Mouse (Mus musculus) E14TG2a.4 (cell line): ENCODE results near the gene Nptxr.

Source experiments
- H3K27me3 ChIP-seq: 2 replicates; pipeline ENCODE4 v1.6.1; 2014; ENCODE audit warnings: low read length, control low read depth; ENCODE audit not compliant: insufficient read depth
- H3K36me3 ChIP-seq: 2 replicates; pipeline ENCODE4 v1.6.1; 2014; ENCODE audit warnings: low read length, control low read depth; ENCODE audit not compliant: insufficient read depth
- H3K4me1 ChIP-seq: replicated peaks from 2 replicates; pipeline ENCODE4 v1.6.1; 2014; ENCODE audit warnings: low read depth, low read length, control low read depth
- H3K4me3 ChIP-seq: replicated peaks from 2 replicates; pipeline ENCODE4 v1.5.1; 2014; ENCODE audit warnings: mild to moderate bottlenecking, low read length
- H3K9me3 ChIP-seq: 2 replicates; pipeline ENCODE4 v1.6.1; 2014; ENCODE audit warnings: low read length, control low read depth
- CTCF ChIP-seq: conservative IDR thresholded peaks from 2 replicates; pipeline ENCODE4 v1.5.1; 2014; ENCODE audit warnings: low read length
- NANOG ChIP-seq: IDR thresholded peaks from 2 replicates; pipeline ENCODE4 v1.6.1; 2014; ENCODE audit warnings: borderline replicate concordance, low read length, mixed read lengths
- POU5F1 ChIP-seq: IDR thresholded peaks from 2 replicates; pipeline ENCODE4 v1.6.1; 2014; ENCODE audit warnings: low read length, borderline replicate concordance

The Nptxr gene

DNA sequence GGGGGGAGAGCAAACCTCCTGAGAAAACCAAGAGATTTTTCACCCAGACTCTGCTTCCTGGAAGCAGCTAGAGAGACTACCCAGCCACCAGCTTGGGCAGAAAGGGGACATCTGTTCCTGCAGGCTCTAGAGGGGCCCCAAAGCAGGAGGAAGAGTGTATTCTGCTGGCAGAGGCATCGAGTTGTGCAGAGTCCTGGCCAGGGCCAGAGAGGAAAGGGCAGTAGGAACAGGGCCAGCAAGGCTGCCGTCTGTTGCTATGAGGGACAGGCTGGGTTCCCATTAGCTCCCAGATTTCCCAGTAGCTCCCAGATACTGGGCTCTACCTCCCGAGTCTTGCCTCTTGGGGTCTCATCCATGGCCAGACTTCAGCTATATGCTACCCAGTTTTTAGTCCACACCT, 5.5 kb upstream of the Nptxr start:
- Histone ChIP-seq H3K4me1 (peaks cover 15% of the 10 kb centered on the region), H3K9me3 (no peaks in the 10 kb centered on the region), H3K4me3 (no peak overlapping the region), H3K27me3 (peaks cover 90% of the 10 kb centered on the region), H3K36me3 (no peaks in the 10 kb centered on the region)
- TF ChIP-seq CTCF = no peak; the same call in 1 of the 2 replicates
- TF ChIP-seq NANOG = no peak
- TF ChIP-seq POU5F1 = no peak

GRCm38 (mm10) chr15:79808658-79809057, 4.1 kb upstream of the Nptxr start:
- no peak for TF ChIP-seq POU5F1
- TF ChIP-seq CTCF = no peak
- TF ChIP-seq NANOG = no peak
- Histone ChIP-seq H3K27me3 (peaks cover 87% of the 10 kb centered on the region), H3K4me1 (peaks cover 16% of the 10 kb centered on the region), H3K4me3 (no peak overlapping the region), H3K9me3 (no peaks in the 10 kb centered on the region), H3K36me3 (no peaks in the 10 kb centered on the region)

GRCm38 (mm10) chr15:79808114-79808513, 3.5 kb upstream of the Nptxr start:
- Histone ChIP-seq H3K27me3 (peaks cover 87% of the 10 kb centered on the region), H3K4me3 (no peak overlapping the region), H3K36me3 (no peaks in the 10 kb centered on the region), H3K9me3 (no peaks in the 10 kb centered on the region), H3K4me1 (peaks cover 18% of the 10 kb centered on the region)
- TF ChIP-seq NANOG (no peak), CTCF (peak; percentile 76), POU5F1 (0 out of 2 replicates have a peak, but pooled peaks have one; percentile 22)

DNA sequence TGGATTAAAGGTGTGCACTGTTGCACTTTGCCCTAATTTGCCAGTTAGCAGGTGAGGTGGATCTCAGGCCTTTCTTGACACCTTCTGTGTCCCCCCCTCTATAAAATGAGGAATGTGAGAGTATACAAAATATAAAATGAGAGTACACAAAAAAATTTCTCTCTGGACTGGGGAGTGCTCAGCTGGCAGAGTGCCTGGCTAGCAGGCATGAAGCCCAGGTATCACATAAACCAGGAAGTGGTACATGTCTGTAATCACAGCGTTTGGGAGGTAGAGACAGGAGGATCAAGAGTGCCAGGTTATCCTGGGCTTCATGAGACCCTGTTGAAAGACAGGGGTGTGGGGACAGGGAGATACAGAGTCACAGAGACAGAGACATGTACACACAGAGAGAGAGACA, 2.5 kb upstream of the Nptxr start:
- Histone ChIP-seq H3K27me3 (peaks cover 90% of the 10 kb centered on the region), H3K4me1 (peaks cover 20% of the 10 kb centered on the region), H3K36me3 (no peaks in the 10 kb centered on the region), H3K4me3 (no peak overlapping the region), H3K9me3 (no peaks in the 10 kb centered on the region)
- TF ChIP-seq CTCF (no peak), POU5F1 (no peak), NANOG (no peak)

GRCm38 (mm10) chr15:79805246-79805645, 680 bp upstream of the Nptxr start:
- no peaks in the 10 kb centered on the region for H3K9me3 ChIP-seq
- H3K36me3 ChIP-seq = no peaks in the 10 kb centered on the region
- peak overlapping the region; percentile 82; the same call in 1 of the 2 replicates for H3K4me3 ChIP-seq
- TF ChIP-seq CTCF = no peak
- H3K4me1 ChIP-seq = peaks cover 28% of the 10 kb centered on the region
- peaks cover 90% of the 10 kb centered on the region for H3K27me3 ChIP-seq

- peaks cover 31% of the 10 kb centered on the region for H3K4me1 ChIP-seq
- peak overlapping the region; percentile 82 for H3K4me3 ChIP-seq
- H3K9me3 ChIP-seq = no peaks in the 10 kb centered on the region
- no peak for TF ChIP-seq CTCF
- no peak for TF ChIP-seq POU5F1
- no peak for TF ChIP-seq NANOG
- no peaks in the 10 kb centered on the region for H3K36me3 ChIP-seq
- H3K27me3 ChIP-seq = peaks cover 90% of the 10 kb centered on the region
These were observed 824 bp downstream of the Nptxr start for GRCm38 (mm10) chr15:79803533-79804351.

DNA sequence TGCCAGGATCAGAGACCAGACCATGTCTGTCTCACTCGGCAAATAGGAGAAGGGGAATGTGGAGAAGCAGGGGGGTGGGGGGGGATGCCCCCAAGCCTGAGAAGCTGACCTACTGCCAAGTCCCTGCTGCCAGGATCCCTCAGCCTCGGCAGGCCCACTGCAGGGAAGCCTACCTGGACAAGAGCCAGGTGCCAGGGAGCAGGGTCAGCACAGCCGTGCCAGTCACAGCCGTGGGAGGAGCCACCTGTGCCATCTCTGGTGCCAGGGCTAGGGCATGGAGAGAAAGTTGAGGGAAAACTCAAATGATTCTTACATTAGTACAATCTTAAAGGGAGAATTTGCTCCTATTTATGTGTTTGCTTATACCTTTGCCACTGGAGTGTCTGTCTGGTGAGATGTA, 2.3 kb downstream of the Nptxr start:
- no peak overlapping the region for H3K4me3 ChIP-seq
- TF ChIP-seq NANOG (no peak), POU5F1 (no peak)
- peaks cover 94% of the 10 kb centered on the region for H3K27me3 ChIP-seq
- peaks cover 40% of the 10 kb centered on the region for H3K4me1 ChIP-seq
- no peaks in the 10 kb centered on the region for H3K9me3 ChIP-seq
- no peaks in the 10 kb centered on the region for H3K36me3 ChIP-seq

DNA sequence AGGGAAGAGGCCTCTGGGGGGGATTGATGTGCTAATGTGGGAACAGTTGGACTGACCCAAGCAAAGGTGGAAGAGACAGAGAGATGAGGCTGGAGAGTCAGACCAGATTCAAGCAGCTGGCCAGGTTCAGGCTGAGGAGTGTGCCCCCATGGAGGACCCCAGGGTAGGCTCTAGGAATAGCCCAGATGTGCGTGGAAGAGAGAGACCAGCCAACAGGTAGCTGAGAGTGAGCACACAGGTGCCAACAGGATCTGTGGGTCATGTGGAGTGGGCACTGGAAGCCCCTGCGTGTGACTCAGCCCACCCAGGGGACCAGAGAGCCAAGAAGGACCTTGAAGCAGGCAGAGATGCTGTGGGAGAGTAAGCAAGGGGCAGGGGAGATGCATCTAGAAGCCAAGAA, 2.9 kb downstream of the Nptxr start:
- Histone ChIP-seq H3K27me3 (peaks cover 94% of the 10 kb centered on the region), H3K4me1 (peaks cover 43% of the 10 kb centered on the region), H3K4me3 (no peak overlapping the region), H3K36me3 (no peaks in the 10 kb centered on the region), H3K9me3 (no peaks in the 10 kb centered on the region)
- TF ChIP-seq CTCF (no peak), POU5F1 (no peak), NANOG (no peak)

GRCm38 (mm10) chr15:79800701-79801100, 3.9 kb downstream of the Nptxr start:
- no peak for TF ChIP-seq NANOG
- no peak for TF ChIP-seq POU5F1
- no peak for TF ChIP-seq CTCF
- no peak overlapping the region for H3K4me3 ChIP-seq
- H3K4me1 ChIP-seq = peaks cover 43% of the 10 kb centered on the region
- no peaks in the 10 kb centered on the region for H3K36me3 ChIP-seq
- no peaks in the 10 kb centered on the region for H3K9me3 ChIP-seq
- H3K27me3 ChIP-seq = peaks cover 84% of the 10 kb centered on the region
